Mouse (Mus musculus) cerebellum, adult 2 months (tissue): ENCODE measurements around the gene Sesn1.

Experiments used
- CTCF ChIP-seq: fragments of 200-500 bp; IDR thresholded peaks from 2 replicates; pipeline ENCODE4 v1.5.1; 2011; ENCODE audit warnings: low read depth, mild to moderate bottlenecking, control low read depth, low read length, moderate library complexity, borderline replicate concordance; ENCODE audit not compliant: insufficient read depth
- POLR2A ChIP-seq: fragments of 200-500 bp; IDR thresholded peaks from 2 replicates; pipeline ENCODE4 v1.6.1; 2011; ENCODE audit warnings: low read length, control low read depth, borderline replicate concordance; ENCODE audit not compliant: insufficient read depth

DNA sequence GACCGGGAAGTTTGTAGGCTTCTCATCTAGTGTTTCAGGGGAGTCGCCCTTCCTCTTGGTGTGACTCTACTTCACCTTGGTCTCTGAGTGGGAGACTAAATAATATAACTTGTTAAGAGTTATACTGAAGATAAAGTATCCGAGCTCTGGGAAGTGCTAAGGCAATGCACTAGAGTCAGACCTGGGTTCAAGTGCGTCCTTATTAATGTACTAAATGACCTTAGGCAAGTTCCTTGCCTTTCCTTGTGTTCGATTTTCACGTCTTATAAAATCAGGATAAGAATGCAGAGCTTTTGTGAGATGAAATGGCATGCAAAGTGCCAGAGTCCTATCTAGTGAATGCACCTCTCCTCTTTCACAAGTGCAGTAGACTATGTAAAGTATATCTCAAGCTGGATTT lies 2.8 kb downstream of the Sesn1 start:
- no peak for TF ChIP-seq POLR2A
- no peak for TF ChIP-seq CTCF
